11 mouse cellular contexts compared by ENCODE assay signal in genomic region chr19:4745057-4745456, GRCm38 (mm10). TPM values are rescaled to one million over a fixed set of nuclear protein-coding genes. Genes with fewer than 3 reads are reported as not detected.
DNase-seq lines count a peak whose midpoint lies in the region; ATAC-seq and TF ChIP-seq lines count a peak whose summit lies in the region.
"Had no signal": no experiment of that assay in that cellular context is flagged by ENCODE, and none has a peak within 500 bp of the region (broad histone marks: within the 10 kb centered on the region; RNA-seq: fewer than 3 reads in every experiment).

No protein-coding gene starts in this region.

- H3K9ac ChIP-seq in hindbrain, embryonic 14.5 days = no peak overlapping the region
- no peak overlapping the region for H3K9ac ChIP-seq in hindbrain, embryonic 12.5 days
- H3K9ac ChIP-seq in midbrain, embryonic 14.5 days (replicated peaks; ENCODE audit: low read length) = peak overlapping the region; percentile 10; the same call in 1 of the 2 replicates
- no peak overlapping the region for H3K9ac ChIP-seq in midbrain, embryonic 16.5 days (ENCODE audit: low read depth, low read length)
- H3K9ac ChIP-seq in limb, embryonic 14.5 days (ENCODE audit: low read depth, low read length, severe bottlenecking) = no peak overlapping the region

- no peak overlapping the region for H3K4me2 ChIP-seq in hindbrain, embryonic 14.5 days (replicated peaks)
- H3K4me2 ChIP-seq in hindbrain, embryonic 12.5 days (replicated peaks) = no peak overlapping the region
- H3K4me2 ChIP-seq in midbrain, embryonic 14.5 days (ENCODE audit: low read length) = no peak overlapping the region
- H3K4me2 ChIP-seq in midbrain, embryonic 16.5 days (ENCODE audit: low read length) = no peak overlapping the region
- H3K4me2 ChIP-seq in limb, embryonic 14.5 days (replicated peaks; ENCODE audit: low read depth, low read length, severe bottlenecking) = no peak overlapping the region
- H3K4me2 ChIP-seq: liver, embryonic 11.5 days had no signal

- peak; percentile 47 for DNase-seq in hindbrain, embryonic 14.5 days (ENCODE audit: low spot score)
- DNase-seq in midbrain, embryonic 14.5 days = peak; percentile 55
- peak; percentile 69 for DNase-seq in adrenal gland, postnatal 25 days
- peak; percentile 56 for DNase-seq in limb, embryonic 14.5 days (ENCODE audit: low spot score)
- DNase-seq in layer of hippocampus, adult 18-20 months (ENCODE audit: low spot score in 2 of 2) = no peak
- DNase-seq: thymus, postnatal 4 days had no signal

- no peak for TF ChIP-seq POLR2A in limb, embryonic 14.5 days (IDR thresholded peaks at IDR 0.05; ENCODE audit: borderline replicate concordance, extremely low read depth, insufficient read depth, insufficient read length)

- no peak overlapping the region for H3K4me3 ChIP-seq in hindbrain, embryonic 14.5 days (replicated peaks; ENCODE audit: low read length)
- H3K4me3 ChIP-seq in hindbrain, embryonic 12.5 days = no peak overlapping the region
- H3K4me3 ChIP-seq in midbrain, embryonic 14.5 days (replicated peaks; ENCODE audit: low read depth, low read length) = no peak overlapping the region
- H3K4me3 ChIP-seq in midbrain, embryonic 16.5 days (ENCODE audit: low read depth, low read length) = no peak overlapping the region
- no peak overlapping the region for H3K4me3 ChIP-seq in limb, embryonic 14.5 days (replicated peaks; ENCODE audit: low read length)

- WGBS in hindbrain, embryonic 14.5 days = 76% methylated on average over 9 of the region's 9 CpGs
- WGBS in hindbrain, embryonic 12.5 days = 80% methylated on average over 9 of the region's 9 CpGs
- WGBS in midbrain, embryonic 14.5 days = 78% methylated on average over 9 of the region's 9 CpGs
- 62% methylated on average over 9 of the region's 9 CpGs for WGBS in midbrain, embryonic 16.5 days
- 49% methylated on average over 9 of the region's 9 CpGs for WGBS in limb, embryonic 14.5 days

- H3K9me3 ChIP-seq in hindbrain, embryonic 14.5 days (ENCODE audit: control insufficient read depth, low read length) = no peaks in the 10 kb centered on the region
- H3K9me3 ChIP-seq in hindbrain, embryonic 12.5 days (replicated peaks) = no peaks in the 10 kb centered on the region
- H3K9me3 ChIP-seq in midbrain, embryonic 14.5 days (ENCODE audit: control insufficient read depth, low read length) = no peaks in the 10 kb centered on the region
- H3K9me3 ChIP-seq in midbrain, embryonic 16.5 days (replicated peaks; ENCODE audit: control insufficient read depth, low read length, poor library complexity, severe bottlenecking) = no peaks in the 10 kb centered on the region
- H3K9me3 ChIP-seq in limb, embryonic 14.5 days (ENCODE audit: control insufficient read depth, low read length) = no peaks in the 10 kb centered on the region
- H3K9me3 ChIP-seq: G1E had no signal

- H3K36me3 ChIP-seq in hindbrain, embryonic 14.5 days (replicated peaks; ENCODE audit: control insufficient read depth, insufficient read depth) = peaks cover 98% of the 10 kb centered on the region
- H3K36me3 ChIP-seq in hindbrain, embryonic 12.5 days = peaks cover 90% of the 10 kb centered on the region
- H3K36me3 ChIP-seq in midbrain, embryonic 14.5 days (ENCODE audit: control insufficient read depth, insufficient read depth, low read length) = peaks cover 95% of the 10 kb centered on the region
- H3K36me3 ChIP-seq in midbrain, embryonic 16.5 days (ENCODE audit: control insufficient read depth, insufficient read depth, low read length) = peaks cover 61% of the 10 kb centered on the region
- no peaks in the 10 kb centered on the region; the same call in 1 of the 2 replicates for H3K36me3 ChIP-seq in limb, embryonic 14.5 days (ENCODE audit: control insufficient read depth, insufficient read depth, low read length)

- no peak overlapping the region for H3K27ac ChIP-seq in hindbrain, embryonic 14.5 days
- no peak overlapping the region for H3K27ac ChIP-seq in hindbrain, embryonic 12.5 days
- H3K27ac ChIP-seq in midbrain, embryonic 14.5 days (replicated peaks; ENCODE audit: low read depth, low read length) = no peak overlapping the region
- H3K27ac ChIP-seq in midbrain, embryonic 16.5 days (ENCODE audit: low read length) = no peak overlapping the region
- no peak overlapping the region for H3K27ac ChIP-seq in limb, embryonic 14.5 days (replicated peaks; ENCODE audit: low read depth, low read length)

- no peaks in the 10 kb centered on the region for H3K27me3 ChIP-seq in hindbrain, embryonic 14.5 days (ENCODE audit: control insufficient read depth, insufficient read depth, low read length)
- no peaks in the 10 kb centered on the region for H3K27me3 ChIP-seq in hindbrain, embryonic 12.5 days
- no peaks in the 10 kb centered on the region for H3K27me3 ChIP-seq in midbrain, embryonic 14.5 days (ENCODE audit: control insufficient read depth, insufficient read depth, low read length)
- H3K27me3 ChIP-seq in midbrain, embryonic 16.5 days (ENCODE audit: control insufficient read depth, insufficient read depth, low read depth, low read length) = no peaks in the 10 kb centered on the region
- no peaks in the 10 kb centered on the region for H3K27me3 ChIP-seq in limb, embryonic 14.5 days (ENCODE audit: control insufficient read depth, insufficient read depth, low read length)

- no peak for ATAC-seq in hindbrain, embryonic 14.5 days (ENCODE audit: low FRiP score)
- no peak for ATAC-seq in hindbrain, embryonic 12.5 days (ENCODE audit: low FRiP score)
- ATAC-seq in midbrain, embryonic 14.5 days (ENCODE audit: low FRiP score, low TSS enrichment) = no peak
- ATAC-seq in midbrain, embryonic 16.5 days = no peak
- ATAC-seq in limb, embryonic 14.5 days (ENCODE audit: low FRiP score, low read depth) = no peak
- ATAC-seq: forebrain, embryonic 16.5 days had no signal

- H3K4me1 ChIP-seq in hindbrain, embryonic 14.5 days (replicated peaks; ENCODE audit: control insufficient read depth, insufficient read depth, low read length) = no peaks in the 10 kb centered on the region
- H3K4me1 ChIP-seq in hindbrain, embryonic 12.5 days = no peaks in the 10 kb centered on the region
- H3K4me1 ChIP-seq in midbrain, embryonic 14.5 days (ENCODE audit: control insufficient read depth, insufficient read depth, low read length) = no peaks in the 10 kb centered on the region
- no peaks in the 10 kb centered on the region for H3K4me1 ChIP-seq in midbrain, embryonic 16.5 days (ENCODE audit: control insufficient read depth, insufficient read depth, low read length)
- H3K4me1 ChIP-seq in limb, embryonic 14.5 days (ENCODE audit: control insufficient read depth, insufficient read depth, low read length) = no peaks in the 10 kb centered on the region

RNA-seq across cellular contexts. Expression of gene Rbm4b, which starts 11.2 kb away (rescaled TPM):
- 132 and 136 TPM in 2 replicates for polyA plus RNA-seq in hindbrain, embryonic 14.5 days (2014; fragmentation: Nextera tagmentation; extraction: Ambion mirVana)
- polyA plus RNA-seq in hindbrain, embryonic 12.5 days (2016; fragmentation: Nextera tagmentation; extraction: Ambion mirVana) = 155 TPM in 2 replicates
- 176 and 190 TPM in 2 replicates for polyA plus RNA-seq in midbrain, embryonic 14.5 days (2014; fragmentation: Nextera tagmentation; extraction: Ambion mirVana)
- 149 and 164 TPM in 2 replicates for polyA plus RNA-seq in midbrain, embryonic 16.5 days (2015; fragmentation: Nextera tagmentation; extraction: Ambion mirVana)
- 16.8 and 17.5 TPM in 2 replicates for total RNA-seq in adrenal gland, postnatal 25 days (2021)
- 36.9 and 38.1 TPM in 2 replicates for polyA plus RNA-seq in limb, embryonic 14.5 days (2012; rRNA removed)
- 63.2 and 71.8 TPM in 2 replicates for polyA plus RNA-seq in limb, embryonic 14.5 days (2014; fragmentation: Nextera tagmentation; extraction: Ambion mirVana)
- total RNA-seq in layer of hippocampus, adult 18-20 months (2021) = 10 to 100 TPM; 20.1 to 21.0 TPM

RNA-seq across cellular contexts. Expression of gene Sptbn2, which starts 34.1 kb away (rescaled TPM):
- 38.3 and 38.4 TPM in 2 replicates for polyA plus RNA-seq in hindbrain, embryonic 14.5 days (2014; fragmentation: Nextera tagmentation; extraction: Ambion mirVana)
- polyA plus RNA-seq in hindbrain, embryonic 12.5 days (2016; fragmentation: Nextera tagmentation; extraction: Ambion mirVana) = 42.8 and 43.7 TPM in 2 replicates
- 37.6 and 43.0 TPM in 2 replicates for polyA plus RNA-seq in midbrain, embryonic 14.5 days (2014; fragmentation: Nextera tagmentation; extraction: Ambion mirVana)
- 32.2 and 32.4 TPM in 2 replicates for polyA plus RNA-seq in midbrain, embryonic 16.5 days (2015; fragmentation: Nextera tagmentation; extraction: Ambion mirVana)
- total RNA-seq in adrenal gland, postnatal 25 days (2021) = 0.73 and 1.00 TPM in 2 replicates
- 1.9 and 2.5 TPM in 2 replicates for polyA plus RNA-seq in limb, embryonic 14.5 days (2012; rRNA removed)
- 4.2 TPM in 2 replicates for polyA plus RNA-seq in limb, embryonic 14.5 days (2014; fragmentation: Nextera tagmentation; extraction: Ambion mirVana)
- total RNA-seq in layer of hippocampus, adult 18-20 months (2021) = 100 to 1,000 TPM; 561 to 574 TPM

RNA-seq across cellular contexts. Expression of gene Gm960, which starts 46.6 kb away (rescaled TPM):
- polyA plus RNA-seq in hindbrain, embryonic 14.5 days (2014; fragmentation: Nextera tagmentation; extraction: Ambion mirVana) = 5.4 and 6.3 TPM in 2 replicates
- 3.6 and 6.3 TPM in 2 replicates for polyA plus RNA-seq in hindbrain, embryonic 12.5 days (2016; fragmentation: Nextera tagmentation; extraction: Ambion mirVana)
- polyA plus RNA-seq in midbrain, embryonic 14.5 days (2014; fragmentation: Nextera tagmentation; extraction: Ambion mirVana) = 6.2 and 7.6 TPM in 2 replicates
- 5.4 and 6.6 TPM in 2 replicates for polyA plus RNA-seq in midbrain, embryonic 16.5 days (2015; fragmentation: Nextera tagmentation; extraction: Ambion mirVana)
- total RNA-seq in adrenal gland, postnatal 25 days (2021) = 1.7 TPM in 1 of 2 replicates, not detected in the other
- 1.4 and 1.9 TPM in 2 replicates for polyA plus RNA-seq in limb, embryonic 14.5 days (2012; rRNA removed)
- 3.1 and 3.7 TPM in 2 replicates for polyA plus RNA-seq in limb, embryonic 14.5 days (2014; fragmentation: Nextera tagmentation; extraction: Ambion mirVana)
- total RNA-seq in layer of hippocampus, adult 18-20 months (2021) = 1 to 10 TPM; 1.1 to 1.6 TPM
- polyA plus RNA-seq: G1E had no signal

RNA-seq across cellular contexts. Expression of gene Rbm4, which starts 48.6 kb away (rescaled TPM):
- polyA plus RNA-seq in hindbrain, embryonic 14.5 days (2014; fragmentation: Nextera tagmentation; extraction: Ambion mirVana) = 78.9 and 82.7 TPM in 2 replicates
- 88.8 and 94.8 TPM in 2 replicates for polyA plus RNA-seq in hindbrain, embryonic 12.5 days (2016; fragmentation: Nextera tagmentation; extraction: Ambion mirVana)
- polyA plus RNA-seq in midbrain, embryonic 14.5 days (2014; fragmentation: Nextera tagmentation; extraction: Ambion mirVana) = 101 and 113 TPM in 2 replicates
- polyA plus RNA-seq in midbrain, embryonic 16.5 days (2015; fragmentation: Nextera tagmentation; extraction: Ambion mirVana) = 78.8 and 87.2 TPM in 2 replicates
- total RNA-seq in adrenal gland, postnatal 25 days (2021) = 62.4 and 65.4 TPM in 2 replicates
- 107 and 111 TPM in 2 replicates for polyA plus RNA-seq in limb, embryonic 14.5 days (2012; rRNA removed)
- polyA plus RNA-seq in limb, embryonic 14.5 days (2014; fragmentation: Nextera tagmentation; extraction: Ambion mirVana) = 78.9 and 82.6 TPM in 2 replicates
- total RNA-seq in layer of hippocampus, adult 18-20 months (2021) = 10 to 100 TPM; 97.8 to 99.1 TPM

Comparison
In these comparisons a context has a peak if more than half of its experiments do, and no peak if none do; other contexts are left out.
1. DNase-seq: peak in hindbrain, embryonic 14.5 days (single experiment), midbrain, embryonic 14.5 days (single experiment), adrenal gland, postnatal 25 days (single experiment) and limb, embryonic 14.5 days (single experiment); none in layer of hippocampus, adult 18-20 months (0 of 2).